Mouse (Mus musculus): Measurements from ENCODE around the gene Scimp.
"Not testable (repeated sequence)": the region's sequence is repeated elsewhere in the genome, so short reads cannot be mapped to it uniquely, and the experiment has no call there.

Gene Scimp

GRCm38 (mm10) chr11:70763936-70764808 is 48.2 kb downstream of the Scimp start, which contains the start of gene Zfp3:
TSS of gene Zfp3 (plus strand) at chr11:70764209.
- DNase-seq: peak; percentile 82

- no peak for DNase-seq
These were observed 48.8 kb downstream of the Scimp start for GRCm38 (mm10) chr11:70763582-70763935.

DNA sequence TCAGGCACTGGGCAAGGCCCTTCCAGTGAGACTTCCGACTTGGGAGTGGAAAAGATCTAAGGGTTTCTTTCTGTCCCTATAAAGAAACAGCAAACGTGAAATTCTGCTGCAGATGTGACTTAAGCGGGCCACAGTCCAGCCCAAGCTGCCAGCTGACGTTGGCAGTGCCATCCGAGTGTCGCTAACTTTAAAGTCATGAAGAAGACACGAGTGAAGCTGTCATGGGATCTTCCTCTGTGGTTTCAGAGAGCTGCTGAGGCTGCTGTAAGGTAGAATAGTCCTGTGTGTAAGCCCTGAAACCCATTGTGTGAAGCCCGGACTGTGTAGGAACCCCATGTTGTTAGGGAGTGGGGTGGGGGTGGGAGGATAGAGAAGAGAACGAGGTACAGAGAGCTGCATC is 49.7 kb downstream of the Scimp start:
- DNase-seq: no peak

GRCm38 (mm10) chr11:70760446-70760845 is 51.9 kb downstream of the Scimp start:
- not testable (repeated sequence) for DNase-seq

- peak; percentile 91 for DNase-seq
These were observed 56.7 kb downstream of the Scimp start for GRCm38 (mm10) chr11:70755645-70756044.

DNA sequence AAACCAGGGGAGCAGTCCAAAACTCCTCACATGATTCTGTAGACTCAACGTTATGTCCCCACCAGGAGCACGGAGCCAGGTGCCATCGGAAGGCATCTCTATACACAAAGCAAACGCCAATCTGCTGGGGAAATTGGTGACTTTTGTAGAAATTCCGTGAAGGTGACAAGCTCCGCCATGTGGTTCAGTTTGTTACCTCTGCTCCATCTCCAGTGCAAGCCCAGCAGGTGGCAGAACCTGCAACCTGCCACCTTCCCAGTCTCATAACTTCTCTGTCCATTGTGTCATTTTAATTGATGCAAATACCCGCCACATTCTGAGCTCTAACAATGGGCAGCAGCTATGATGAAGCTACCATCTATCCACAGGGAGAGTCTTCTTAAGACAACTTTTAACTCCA is 57.4 kb downstream of the Scimp start:
- DNase-seq: no peak

DNA sequence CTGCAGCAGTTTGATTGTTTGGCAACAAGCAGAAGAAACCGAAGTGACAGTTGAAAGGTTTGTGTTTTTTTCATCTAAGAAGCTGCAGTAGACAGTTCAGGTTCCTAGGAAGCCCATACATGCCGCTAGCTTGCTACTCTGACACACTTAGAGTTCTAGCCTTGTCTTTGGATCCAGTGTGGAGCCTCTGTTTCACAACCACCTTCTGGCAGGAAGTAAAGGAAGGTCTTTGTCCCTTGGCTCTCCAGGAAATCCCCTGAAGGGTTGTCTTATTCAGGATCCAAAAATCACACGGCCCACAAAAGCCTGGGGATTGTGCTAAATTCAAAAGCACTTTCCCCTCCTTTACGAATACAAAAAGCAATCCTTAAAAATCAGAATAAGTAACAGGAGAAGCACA is 57.9 kb downstream of the Scimp start:
- DNase-seq: no peak

- no peak for DNase-seq
These were observed 59.2 kb downstream of the Scimp start for GRCm38 (mm10) chr11:70753146-70753545.

DNA sequence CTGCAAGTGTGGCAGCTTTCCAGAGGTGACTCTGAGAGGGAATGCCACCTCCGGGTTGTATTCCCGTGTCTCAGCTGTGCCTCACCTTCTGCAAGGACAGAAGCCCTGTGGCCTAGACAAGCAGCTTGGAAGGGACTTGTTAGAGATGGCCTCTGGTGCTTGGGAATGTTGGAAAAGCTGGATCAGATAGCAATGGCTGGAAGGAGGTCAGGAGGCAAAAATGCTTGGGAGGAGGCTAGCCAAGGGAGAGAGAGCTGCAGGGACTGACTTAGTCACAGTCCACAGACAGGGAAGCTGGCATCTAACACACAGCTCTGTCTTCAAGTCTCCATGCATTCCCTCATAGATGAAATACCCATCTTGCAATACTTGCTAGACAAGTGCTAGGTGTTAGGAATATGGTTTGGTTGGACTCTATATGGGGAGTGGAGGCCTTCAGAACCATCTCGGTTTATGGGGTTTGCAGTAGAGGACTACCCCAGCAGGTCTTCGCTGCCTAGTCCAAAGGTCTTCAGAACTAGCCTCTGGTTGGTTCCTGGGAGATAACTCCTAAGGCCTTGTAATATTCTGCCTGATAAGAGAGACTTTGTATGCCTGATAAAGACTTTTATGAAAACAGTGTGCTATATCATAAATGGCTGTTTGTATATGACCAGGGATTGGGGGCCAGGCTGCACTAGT is 59.9 kb downstream of the Scimp start:
- no peak for DNase-seq

DNA sequence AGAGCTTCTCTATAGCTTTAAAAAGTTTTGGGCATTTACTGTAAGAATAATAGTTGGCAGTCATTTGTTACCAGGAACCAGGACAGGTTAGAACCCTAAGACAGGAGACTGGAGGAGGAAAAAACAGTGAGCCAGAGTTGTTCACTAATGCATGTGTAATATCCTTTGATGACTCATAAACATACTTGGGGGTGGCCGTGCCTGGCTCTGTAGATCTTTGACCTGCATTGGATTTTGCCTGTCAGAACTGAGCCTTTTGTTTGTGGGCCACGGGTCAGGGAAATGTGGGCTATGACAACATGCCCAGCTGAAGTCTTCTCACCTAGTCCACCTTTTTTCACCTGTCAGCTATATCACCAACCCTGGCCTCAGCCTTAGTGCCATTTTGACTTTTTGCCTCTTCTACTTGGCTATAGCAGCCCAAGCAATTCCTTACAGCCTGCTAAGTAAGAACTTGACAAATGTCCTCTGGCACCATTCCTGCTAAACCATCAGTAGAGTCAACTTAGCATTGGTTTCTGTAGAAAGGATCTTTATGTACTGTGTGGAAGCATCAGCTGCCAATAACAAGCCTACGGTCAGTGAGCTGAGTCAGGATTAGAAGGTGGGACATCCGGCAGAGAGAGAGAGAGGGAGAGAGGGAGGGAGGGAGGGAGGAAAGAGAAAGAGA is 64.4 kb downstream of the Scimp start:
- no peak for DNase-seq

- DNase-seq: no peak
These were observed 66.8 kb downstream of the Scimp start for GRCm38 (mm10) chr11:70745636-70746035.

DNA sequence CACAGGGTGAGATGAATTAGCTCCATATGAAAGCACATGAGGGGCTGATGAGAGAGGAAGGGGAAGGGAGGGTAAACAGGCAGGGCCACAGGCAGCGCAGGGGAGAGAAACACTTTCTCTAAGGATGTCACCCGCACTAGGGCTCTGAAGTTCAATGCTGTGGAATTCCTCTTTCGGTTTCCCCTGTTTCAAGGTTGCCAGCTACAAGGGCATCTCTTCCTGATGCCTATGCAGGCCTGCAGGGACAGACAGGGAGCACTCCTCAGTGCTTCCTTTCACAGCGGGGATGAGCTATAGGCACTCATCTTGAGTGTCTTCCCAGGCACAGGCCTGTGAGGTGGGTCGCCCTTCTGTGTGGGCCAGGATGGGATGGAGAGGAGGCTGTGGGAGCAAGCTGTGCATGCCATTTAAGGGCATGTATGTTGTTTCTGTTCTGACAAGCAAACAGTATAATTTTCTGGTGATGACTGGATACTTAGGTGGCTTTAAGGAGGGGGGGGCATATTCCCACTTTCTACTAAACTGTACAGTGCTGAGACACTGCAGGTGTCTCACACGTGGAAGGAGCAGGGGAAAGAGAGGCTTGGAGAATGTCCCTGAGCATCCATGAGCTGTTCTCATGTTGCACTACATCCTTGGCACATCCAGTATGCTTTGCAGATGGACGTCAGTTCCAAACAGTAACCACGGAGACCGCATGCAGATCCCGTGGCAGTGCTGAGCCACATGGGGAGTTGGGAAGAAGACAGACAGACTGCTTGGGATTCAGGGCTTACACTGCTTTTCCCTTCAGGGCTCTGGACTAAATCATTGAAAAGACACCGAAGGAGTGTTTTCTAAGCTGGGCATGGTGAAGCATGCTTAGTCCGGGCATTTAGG is 69.6 kb downstream of the Scimp start:
- no peak for DNase-seq

DNA sequence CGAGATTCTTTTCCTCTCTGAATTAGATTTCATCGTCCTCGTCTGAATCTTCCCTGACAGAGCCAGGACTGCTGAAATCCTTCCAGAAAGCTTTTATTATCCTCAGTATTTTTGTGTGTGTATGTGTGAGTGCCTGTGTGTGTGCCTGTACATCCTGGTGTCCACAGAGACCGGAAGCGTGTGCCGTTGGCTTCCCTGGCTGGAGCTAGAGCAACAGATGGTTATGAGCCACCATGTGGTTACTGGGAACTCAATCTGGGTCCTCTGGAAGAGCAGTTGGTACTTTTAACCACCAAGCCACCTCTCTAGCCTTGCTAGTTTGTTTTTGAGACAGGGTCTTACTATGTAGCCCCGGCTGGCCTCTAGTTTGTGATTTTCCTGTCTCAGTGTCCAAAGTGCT is 70.3 kb downstream of the Scimp start:
- no peak for DNase-seq

DNA sequence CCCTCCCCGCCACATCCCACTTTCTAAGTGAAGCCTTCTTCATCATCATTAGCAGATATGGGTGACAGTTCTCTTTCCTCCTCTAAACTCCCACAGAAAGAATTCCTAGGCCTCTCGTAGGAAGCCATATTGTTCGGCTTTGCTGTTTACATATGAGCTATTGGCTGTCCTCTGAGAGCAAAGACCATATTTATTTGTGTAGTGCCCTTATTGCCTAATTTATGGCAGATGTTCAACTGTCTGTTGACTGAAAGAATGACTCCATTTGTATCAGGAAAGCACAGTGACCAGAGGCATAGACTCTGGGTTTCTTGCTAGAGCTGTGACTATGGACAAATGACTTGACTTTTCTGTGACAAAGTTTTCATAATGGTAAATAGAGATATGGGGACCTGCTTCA is 70.8 kb downstream of the Scimp start:
- no peak for DNase-seq
